Mouse (Mus musculus): ENCODE data around the gene Auts2.

DNA sequence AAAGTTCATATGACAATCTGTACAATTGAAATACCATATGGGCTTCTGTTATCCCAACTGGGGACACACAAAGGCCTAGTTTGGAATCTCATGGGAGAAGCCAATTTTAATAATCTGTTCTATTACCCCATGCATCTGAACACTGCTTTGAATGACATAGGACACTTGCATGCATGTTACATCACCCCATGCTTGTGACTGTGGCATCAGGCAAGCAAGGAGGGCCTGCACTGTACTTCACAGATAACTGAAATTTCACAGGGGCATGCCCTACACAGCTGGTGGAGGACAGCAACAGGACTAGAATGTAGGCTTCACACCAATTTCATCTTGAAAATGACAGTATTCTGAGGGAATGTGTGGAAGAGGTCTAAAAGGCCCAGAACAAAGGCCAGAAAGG is 746.1 kb downstream of the Auts2 start:
- TF ChIP-seq POLR2A (IDR thresholded peaks at IDR 0.05; ENCODE audit: low read depth, low read length) (no peak), CTCF (IDR thresholded peaks at IDR 0.05; ENCODE audit: extremely low read depth, insufficient read length, insufficient replicate concordance, low read depth, low read length) (no peak)

Data from small intestine, adult 2 months (tissue).